Mouse (Mus musculus) gastrocnemius, postnatal 25 days (tissue): ENCODE data around the gene Marc1. TPM values are rescaled to one million over a fixed set of nuclear protein-coding genes. Genes with fewer than 3 reads are reported as not detected.
A peak's percentile ranks its signal among the peaks of the same experiment; 100 is the strongest.

Source experiments
- DNase-seq: peaks from one replicate; pipeline ENCODE4 v3.0.0; 2022
- long read RNA-seq, 2 experiments: library from polyadenylated mRNA; stranded (forward); transcript quantifications; one replicate each; pipeline ENCODE4 v2.0.0; 2021
- total RNA-seq, 2 experiments: library from RNA; stranded (reverse); gene quantifications; 1 replicate in 1 of 2; 2 replicates in 1 of 2; pipeline ENCODE4 v1.2.3; 2021

The Marc1 gene
- under 1 TPM in 1 of 2 experiments, not detected in 1; 0.38 TPM for total RNA-seq
- long read RNA-seq, experiment 1 = 0 reads
- long read RNA-seq, experiment 2, partial matches to known transcripts = 0 of 1 reads
- long read RNA-seq, experiment 2, other reads (novel, unspliced or antisense) = 0 of 1 reads

- DNase-seq = peak; percentile 27
Observed at GRCm38 (mm10) chr1:184810780-184811575, at the start of gene Marc1. TSS of gene Marc1 (minus strand) at chr1:184811313.

- DNase-seq = no peak
Observed at GRCm38 (mm10) chr1:184860276-184860675, 49.2 kb upstream of the Marc1 start.

GRCm38 (mm10) chr1:184858253-184858652 is 47.1 kb upstream of the Marc1 start:
- no peak for DNase-seq

GRCm38 (mm10) chr1:184857216-184857615 is 46.1 kb upstream of the Marc1 start:
- DNase-seq = no peak

- no peak for DNase-seq
Observed at GRCm38 (mm10) chr1:184853922-184854321, 42.8 kb upstream of the Marc1 start.

- peak; percentile 74 for DNase-seq
Observed at GRCm38 (mm10) chr1:184853339-184853738, 42.2 kb upstream of the Marc1 start.

- DNase-seq = peak; percentile 80
Observed at GRCm38 (mm10) chr1:184851741-184852618, 40.9 kb upstream of the Marc1 start.

GRCm38 (mm10) chr1:184851166-184851565 is 40.1 kb upstream of the Marc1 start:
- no peak for DNase-seq

GRCm38 (mm10) chr1:184846973-184847372 is 35.9 kb upstream of the Marc1 start:
- DNase-seq = no peak

GRCm38 (mm10) chr1:184846092-184846750 is 35.1 kb upstream of the Marc1 start, which contains the start of gene Marc2:
TSS of gene Marc2 (minus strand) at chr1:184846451.
- DNase-seq = no peak

GRCm38 (mm10) chr1:184845111-184846071 is 34.3 kb upstream of the Marc1 start:
- DNase-seq = peak; percentile 94

GRCm38 (mm10) chr1:184844326-184845066 is 33.4 kb upstream of the Marc1 start:
- DNase-seq = no peak

- DNase-seq = no peak
Observed at GRCm38 (mm10) chr1:184837649-184838048, 26.5 kb upstream of the Marc1 start.

GRCm38 (mm10) chr1:184836350-184836749 is 25.2 kb upstream of the Marc1 start:
- no peak for DNase-seq

- no peak for DNase-seq
Observed at GRCm38 (mm10) chr1:184833499-184833898, 22.4 kb upstream of the Marc1 start.

GRCm38 (mm10) chr1:184832211-184832610 is 21.1 kb upstream of the Marc1 start:
- no peak for DNase-seq

- no peak for DNase-seq
Observed at GRCm38 (mm10) chr1:184829897-184830296, 18.8 kb upstream of the Marc1 start.

GRCm38 (mm10) chr1:184827175-184827701 is 16.1 kb upstream of the Marc1 start:
- no peak for DNase-seq

- DNase-seq = no peak
Observed at GRCm38 (mm10) chr1:184825093-184825492, 14.0 kb upstream of the Marc1 start.

GRCm38 (mm10) chr1:184824439-184824851 is 13.3 kb upstream of the Marc1 start:
- DNase-seq = peak; percentile 82
